Mouse (Mus musculus) cerebellum, adult 2 months (tissue): ENCODE results near the gene Aatk.

Experiments used
- CTCF ChIP-seq: fragments of 200-500 bp; IDR thresholded peaks from 2 replicates; pipeline ENCODE4 v1.5.1; 2011; ENCODE audit warnings: low read depth, mild to moderate bottlenecking, control low read depth, low read length, moderate library complexity, borderline replicate concordance; ENCODE audit not compliant: insufficient read depth
- POLR2A ChIP-seq: fragments of 200-500 bp; IDR thresholded peaks from 2 replicates; pipeline ENCODE4 v1.6.1; 2011; ENCODE audit warnings: low read length, control low read depth, borderline replicate concordance; ENCODE audit not compliant: insufficient read depth

DNA sequence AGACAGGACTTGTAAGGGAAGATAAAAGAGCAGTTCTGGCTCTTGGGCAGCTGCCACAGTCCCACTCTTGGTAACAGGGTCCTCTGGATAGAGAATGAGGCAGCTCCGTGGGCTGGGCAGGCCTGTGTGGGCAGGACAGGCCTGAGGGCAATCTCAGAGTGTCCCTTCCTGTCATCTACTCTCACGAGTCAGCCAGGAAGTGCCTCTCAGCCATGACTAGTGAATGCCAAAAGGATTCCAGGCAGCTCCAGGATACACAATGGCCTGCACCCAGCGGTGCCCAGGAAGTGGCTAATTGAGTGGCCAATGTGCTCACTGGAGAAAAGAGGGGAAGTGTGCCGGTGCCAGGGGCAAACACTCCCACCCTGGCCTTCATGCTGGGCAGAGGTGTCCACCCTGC, 7.4 kb downstream of the Aatk start:
- TF ChIP-seq CTCF (no peak), POLR2A (no peak)
